Mouse (Mus musculus): ENCODE data around the gene Topors.
"Not testable (repeated sequence)": the region's sequence is repeated elsewhere in the genome, so short reads cannot be mapped to it uniquely, and the experiment has no call there.

Topors gene

GRCm38 (mm10) chr4:40269430-40270032 lies at the start of gene Topors, which contains the start of gene Smim27:
Topors (minus strand) TSS chr4:40269850.
Smim27 (plus strand) TSS chr4:40269579.
- DNase-seq (ENCODE audit: low spot score) = peak; percentile 92

- DNase-seq (ENCODE audit: low spot score) = no peak
Measured at GRCm38 (mm10) chr4:40317404-40317803, 47.8 kb upstream of the Topors start.

GRCm38 (mm10) chr4:40313026-40313425 lies 43.4 kb upstream of the Topors start:
- no peak for DNase-seq (ENCODE audit: low spot score)

DNA sequence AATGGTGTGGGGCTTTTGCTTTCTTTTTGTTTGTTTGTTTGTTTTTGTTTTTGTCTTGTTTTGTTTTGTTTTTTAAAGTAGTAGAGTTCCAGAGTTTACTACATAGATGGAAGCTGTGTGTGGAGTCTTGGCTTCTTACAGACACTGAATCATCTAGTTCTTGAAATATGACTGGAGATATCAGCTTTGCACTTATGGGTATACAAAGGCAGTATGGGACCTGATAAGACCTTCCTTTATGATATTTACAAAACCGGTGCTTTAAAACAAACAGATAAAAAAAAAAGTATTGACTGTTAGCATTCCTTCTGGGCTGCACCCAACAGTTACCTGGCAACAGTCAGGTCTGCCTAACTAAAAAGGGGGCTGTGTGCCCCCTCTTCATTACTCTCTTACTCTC lies 42.6 kb upstream of the Topors start:
- no peak for DNase-seq (ENCODE audit: low spot score)

DNA sequence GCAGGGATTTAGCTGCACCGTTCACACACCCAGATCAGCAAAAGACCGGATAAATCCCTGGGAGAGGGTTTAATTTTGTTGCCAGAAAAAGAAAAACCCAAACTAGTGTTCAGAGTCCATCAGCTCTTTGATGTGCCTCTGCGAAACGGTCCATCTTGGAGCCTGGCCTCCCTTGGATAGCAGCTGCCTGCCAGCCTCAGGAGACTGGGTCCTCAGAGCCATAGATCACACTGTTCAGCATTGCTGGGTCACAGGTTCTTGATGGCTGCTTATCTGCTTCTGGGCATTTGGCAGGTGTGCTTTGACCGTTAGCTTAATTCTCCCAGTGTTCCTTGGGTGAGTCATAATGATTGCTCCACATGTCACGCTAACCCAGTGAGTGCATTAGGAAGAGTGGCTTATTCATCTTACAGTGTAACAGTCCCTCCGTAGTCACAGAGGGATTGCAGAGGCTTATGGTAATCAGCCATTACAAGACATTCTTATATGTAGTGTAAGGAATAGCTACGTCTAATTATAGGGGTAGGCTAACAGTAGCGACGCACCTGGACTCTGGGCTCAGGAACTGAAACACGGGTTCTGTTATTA lies 41.2 kb upstream of the Topors start:
- DNase-seq (ENCODE audit: low spot score) = no peak

- DNase-seq (ENCODE audit: low spot score) = no peak
Measured at GRCm38 (mm10) chr4:40309682-40310081, 40.0 kb upstream of the Topors start.

DNA sequence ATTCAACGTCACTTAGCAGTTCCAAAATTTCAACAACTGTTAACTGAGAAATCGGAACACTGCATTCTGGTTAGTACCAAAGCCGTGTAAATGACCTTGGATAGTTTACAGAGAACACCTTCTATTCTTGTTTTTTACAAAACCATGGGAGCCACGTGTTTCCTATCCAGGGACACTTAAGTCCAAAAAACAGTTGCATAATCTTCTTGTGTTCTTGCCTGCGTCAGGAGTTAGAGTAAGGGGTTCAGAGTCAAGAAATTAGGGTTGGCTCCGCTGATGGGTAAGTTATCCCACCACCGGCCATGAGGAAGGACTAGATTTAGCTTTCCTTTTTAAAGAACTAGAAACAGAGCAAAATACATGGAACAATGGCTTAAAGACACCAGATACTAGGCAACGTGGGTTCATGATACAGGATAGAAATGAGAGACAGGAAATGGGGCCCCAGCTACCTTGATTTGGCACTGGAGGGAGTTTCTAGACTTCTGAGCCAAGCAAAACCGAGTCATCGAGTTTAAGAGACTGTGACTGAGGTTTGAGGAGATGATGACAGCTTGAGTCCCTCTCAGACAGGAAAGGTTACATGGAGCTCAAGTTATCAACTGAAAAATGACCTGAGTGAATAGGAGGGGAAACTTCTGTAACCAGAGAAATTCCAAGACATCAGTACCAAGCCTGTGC lies 32.9 kb upstream of the Topors start:
- no peak for DNase-seq (ENCODE audit: low spot score)

GRCm38 (mm10) chr4:40301076-40301789 lies 31.6 kb upstream of the Topors start:
- peak; percentile 22 for DNase-seq (ENCODE audit: low spot score)

DNA sequence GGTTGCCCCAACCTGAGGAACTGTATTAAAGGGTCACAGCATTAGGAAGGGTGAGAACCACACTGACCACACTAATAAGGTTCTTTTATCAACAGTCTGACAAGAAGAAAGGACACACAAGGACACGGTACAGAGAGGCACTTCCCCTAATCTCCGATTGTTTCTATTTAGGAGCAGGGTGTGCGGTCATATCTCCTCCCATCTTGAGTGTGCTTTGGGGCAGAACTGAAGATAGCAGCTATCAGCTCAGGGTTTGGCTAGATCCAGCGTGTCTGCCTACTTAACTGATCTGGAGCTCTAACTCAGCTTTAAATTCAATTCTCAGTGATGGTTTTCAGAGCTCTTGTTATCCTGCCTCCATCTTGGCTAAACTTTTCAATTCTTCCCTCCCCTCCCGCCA lies 29.5 kb upstream of the Topors start:
- DNase-seq (ENCODE audit: low spot score) = no peak

GRCm38 (mm10) chr4:40291511-40291910 lies 21.9 kb upstream of the Topors start:
- not testable (repeated sequence) for DNase-seq (ENCODE audit: low spot score)

DNA sequence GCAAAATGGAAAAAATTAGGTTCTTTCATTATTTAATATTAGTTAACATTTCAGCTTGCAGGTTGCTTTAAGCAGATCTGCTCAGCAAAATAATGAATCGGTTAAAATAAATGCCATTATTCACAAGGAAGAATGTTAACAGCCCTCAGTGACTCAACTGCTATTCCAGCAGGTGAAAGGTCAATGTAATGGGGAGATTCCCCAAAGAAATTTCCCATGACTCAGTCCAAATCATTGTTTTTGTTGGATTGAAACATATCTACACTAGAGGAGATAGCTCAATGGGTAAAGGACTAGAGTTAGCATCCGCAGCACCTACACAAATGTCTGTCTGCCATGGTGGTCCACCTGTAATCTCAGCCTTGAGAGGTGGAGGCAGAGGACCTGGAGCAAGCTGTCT lies 19.4 kb upstream of the Topors start:
- no peak for DNase-seq (ENCODE audit: low spot score)

DNA sequence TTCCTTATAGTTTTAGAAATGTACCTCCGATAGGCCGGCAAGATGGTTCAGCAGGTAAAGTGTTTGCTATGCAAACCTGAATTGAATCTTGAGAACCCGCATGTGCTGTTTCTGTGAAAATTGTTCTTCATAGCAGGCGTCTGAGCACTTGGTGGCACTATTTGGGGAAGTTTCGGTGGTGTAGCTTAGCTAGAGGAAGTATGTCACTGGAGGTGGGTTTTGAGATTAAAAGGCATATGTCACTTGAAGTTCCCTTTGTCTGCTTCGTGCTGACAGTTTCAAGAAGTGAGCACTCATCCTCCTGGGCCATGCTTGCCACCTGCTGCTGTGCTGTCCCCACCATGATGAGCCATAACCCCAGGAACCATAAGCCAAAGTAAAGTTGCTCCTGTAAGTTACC lies 17.8 kb upstream of the Topors start:
- DNase-seq (ENCODE audit: low spot score) = no peak

DNA sequence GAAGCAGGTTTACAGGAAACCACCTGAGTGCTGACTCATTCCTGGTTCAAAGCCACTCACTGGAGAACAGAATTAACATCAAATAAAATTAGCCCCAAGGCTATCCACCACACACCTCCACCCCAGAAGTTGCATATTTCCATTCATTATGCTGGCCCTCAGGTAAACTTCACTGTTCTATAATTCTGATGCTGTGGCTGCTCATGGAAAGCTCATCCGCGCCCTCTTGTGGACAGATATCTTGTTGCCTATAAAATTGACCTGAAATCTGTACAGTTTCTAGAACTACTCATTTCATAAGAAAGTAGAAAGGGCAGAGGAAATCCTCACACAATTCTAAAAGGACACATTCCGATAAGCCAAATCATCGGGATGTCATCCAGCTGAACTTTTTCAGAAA lies 15.9 kb upstream of the Topors start:
- DNase-seq (ENCODE audit: low spot score) = peak; percentile 34

DNA sequence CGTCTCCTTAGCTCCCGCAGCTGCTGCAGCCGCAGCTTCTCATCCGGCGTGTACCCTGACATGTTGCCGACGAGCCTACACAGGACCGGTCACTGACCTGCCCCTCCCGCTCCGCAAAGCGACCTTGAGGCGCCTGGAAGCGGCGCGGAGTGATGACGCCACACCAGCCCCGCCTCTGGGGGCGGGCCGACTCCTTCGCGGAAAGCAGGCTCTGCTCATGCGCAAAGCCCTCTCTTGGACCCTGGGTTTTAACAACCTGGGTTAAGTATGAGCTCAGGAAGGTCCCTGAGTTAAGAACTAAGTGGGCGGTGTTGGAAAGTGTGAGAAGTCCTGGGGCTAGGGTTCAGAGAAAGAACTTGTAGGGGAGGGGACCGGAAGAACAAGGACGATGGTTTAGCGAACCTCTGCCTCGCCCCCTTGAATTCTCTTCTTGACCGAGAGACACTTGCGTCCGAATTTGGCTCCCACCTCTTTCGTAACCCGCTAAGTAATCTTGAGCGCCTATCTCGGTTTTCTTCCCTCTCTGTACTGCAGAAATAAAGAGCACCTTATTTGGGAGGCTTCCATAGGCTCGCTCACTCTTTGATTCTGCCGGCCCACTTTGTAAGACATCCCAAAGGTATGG lies 9.7 kb upstream of the Topors start, which contains the start of gene Ndufb6:
Gene Ndufb6, minus strand, starts transcription at position 146 of the 625 bp plus-strand sequence.
- DNase-seq (ENCODE audit: low spot score) = peak; percentile 91

DNA sequence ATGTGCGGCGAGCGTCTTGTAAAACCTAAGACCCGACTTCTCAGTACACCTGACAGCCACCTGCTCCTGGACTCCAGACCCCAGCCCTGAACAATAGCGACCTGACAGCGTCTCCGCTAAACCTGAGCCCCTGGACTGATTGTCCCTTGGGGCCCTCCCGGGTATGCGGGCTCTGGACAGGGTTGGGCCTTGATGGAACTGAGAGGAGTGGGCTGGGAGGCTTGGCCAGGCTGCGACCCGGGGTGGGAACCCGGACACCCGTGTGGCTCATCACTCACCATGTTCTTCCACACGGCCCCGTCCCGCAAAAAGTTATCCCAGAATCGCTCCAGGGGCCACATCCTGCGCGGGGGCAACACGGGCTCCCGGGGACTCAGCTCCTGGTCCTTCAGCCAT lies 9.2 kb upstream of the Topors start:
- DNase-seq (ENCODE audit: low spot score) = peak; percentile 3

- no peak for DNase-seq (ENCODE audit: low spot score)
Measured at GRCm38 (mm10) chr4:40268835-40269234, 815 bp downstream of the Topors start.

GRCm38 (mm10) chr4:40268204-40268813 lies 1.3 kb downstream of the Topors start:
- DNase-seq (ENCODE audit: low spot score) = peak; percentile 78

DNA sequence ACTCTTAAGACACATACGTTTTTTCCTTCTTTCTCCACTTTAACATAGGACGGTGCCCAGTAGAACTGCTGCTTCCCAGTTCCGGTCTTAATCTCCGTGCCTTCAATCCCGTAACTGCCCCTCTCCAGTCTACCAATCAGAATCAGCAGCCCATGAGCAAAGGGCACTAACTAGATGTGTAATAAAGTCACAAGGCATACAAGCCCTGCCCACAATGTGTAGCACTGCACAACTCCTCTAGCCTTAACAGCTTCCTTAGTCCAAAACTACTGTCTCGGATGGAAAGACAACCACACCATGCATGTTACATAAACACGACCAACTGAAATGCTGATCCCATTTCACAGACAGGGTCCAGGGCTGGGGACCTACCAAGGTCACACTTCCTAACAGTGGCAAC lies 2.0 kb downstream of the Topors start:
- no peak for DNase-seq (ENCODE audit: low spot score)

DNA sequence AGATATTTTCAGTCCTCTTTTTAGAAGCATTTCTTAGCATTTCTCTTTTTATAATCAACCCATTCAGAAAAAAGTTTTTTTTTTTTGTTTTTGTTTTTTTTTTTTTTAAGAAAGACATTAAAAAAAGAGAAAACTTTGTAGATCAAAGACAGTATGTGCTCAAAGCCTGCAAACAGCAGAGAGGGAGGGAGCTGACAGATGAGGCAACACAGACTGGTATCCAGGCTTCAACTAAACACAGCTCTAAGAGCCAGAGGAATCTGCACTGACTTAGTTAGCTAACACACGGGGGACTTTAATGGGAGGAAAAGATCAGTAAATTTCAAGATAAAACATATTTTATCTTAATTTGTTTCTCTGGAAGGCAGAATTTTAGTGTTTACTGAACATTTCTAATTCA lies 5.3 kb downstream of the Topors start:
- no peak for DNase-seq (ENCODE audit: low spot score)

- no peak for DNase-seq (ENCODE audit: low spot score)
Measured at GRCm38 (mm10) chr4:40254385-40255103, 15.1 kb downstream of the Topors start.

DNA sequence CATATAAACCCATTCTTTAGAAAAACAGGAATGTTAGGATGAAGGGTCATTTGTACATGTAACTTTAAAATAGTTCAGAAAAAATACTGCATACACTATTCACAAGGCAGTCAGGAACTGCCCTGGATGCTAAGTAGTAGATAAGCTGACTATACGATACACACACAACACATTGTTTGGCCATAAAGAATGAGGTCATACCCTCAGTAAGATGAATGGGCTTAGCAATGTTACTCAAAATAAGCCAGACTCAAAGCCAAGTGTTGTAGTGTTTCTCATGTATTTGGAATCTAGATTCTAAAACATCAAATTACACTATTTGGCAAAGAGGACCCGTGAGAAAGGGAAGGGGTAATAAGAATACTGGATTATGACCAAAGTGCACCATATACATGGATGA lies 15.9 kb downstream of the Topors start:
- no peak for DNase-seq (ENCODE audit: low spot score)

Data from spleen, adult 12 weeks (tissue).